Mouse (Mus musculus): Measurements from ENCODE around the gene Nap1l1.
"Not testable (repeated sequence)": the region's sequence is repeated elsewhere in the genome, so short reads cannot be mapped to it uniquely, and the experiment has no call there.

Gene Nap1l1

DNA sequence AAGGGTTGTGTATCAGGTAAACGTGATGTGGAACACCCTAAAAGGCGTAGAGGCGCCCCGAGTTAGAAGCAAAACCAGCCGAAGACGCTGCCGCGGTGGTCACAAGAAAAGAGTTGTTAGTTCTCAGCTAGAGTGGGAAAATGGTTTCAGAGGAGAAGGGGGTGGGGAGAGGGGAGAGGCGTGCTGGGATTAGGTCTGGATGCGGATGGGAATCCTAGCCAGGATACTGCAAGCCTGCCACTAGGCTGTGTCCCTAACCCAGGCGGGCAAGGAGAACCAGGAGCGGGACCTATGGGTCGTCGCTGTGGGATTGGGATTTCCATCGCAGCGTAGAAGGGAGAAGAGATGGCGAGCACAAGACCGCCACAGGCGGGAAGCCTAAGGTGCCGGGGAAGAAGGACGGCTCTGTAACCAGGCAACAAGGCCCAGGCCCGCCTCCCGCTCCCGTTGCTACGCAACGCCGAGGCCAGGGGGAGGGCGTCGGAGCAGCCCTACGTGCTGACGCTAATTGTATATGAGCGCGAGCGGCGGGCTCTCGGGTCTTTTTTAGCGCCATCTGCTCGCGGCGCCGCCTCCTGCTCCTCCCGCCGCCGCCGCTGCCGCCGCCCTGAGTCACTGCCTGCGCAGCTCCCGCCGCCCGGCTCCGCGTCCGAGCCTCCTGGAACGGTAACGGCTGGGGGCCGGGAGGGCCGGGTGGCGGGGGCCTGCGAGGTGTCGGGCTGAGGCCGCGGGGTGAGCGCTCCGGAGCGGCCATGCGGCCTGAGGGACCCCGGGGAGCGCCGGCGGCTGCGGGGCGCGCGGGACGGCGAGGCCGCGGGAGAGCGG is at the start of gene Nap1l1:
Nap1l1 (plus strand) TSS at position 538 of the 825 bp plus-strand sequence.
- peak; percentile 97 to 99 for DNase-seq

DNA sequence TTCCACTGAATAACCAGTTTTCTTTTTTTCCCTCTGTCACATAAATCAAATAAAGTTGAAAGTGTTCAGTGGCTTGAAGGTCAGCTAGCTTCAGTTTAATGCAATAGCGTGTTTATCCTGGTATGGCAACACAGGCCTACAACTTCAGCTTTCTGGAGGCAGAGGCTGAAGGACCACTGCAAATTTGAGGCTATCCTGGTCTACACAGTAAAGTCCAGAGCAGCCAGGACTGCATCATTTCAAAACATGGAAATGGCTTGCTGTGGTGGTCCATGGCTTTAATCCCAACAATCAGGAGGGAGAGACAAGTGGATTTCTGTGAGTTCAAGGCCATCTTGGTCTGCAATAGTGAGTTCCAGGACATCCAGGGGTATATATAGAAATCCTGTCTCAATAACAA is 46.5 kb upstream of the Nap1l1 start:
- no peak for DNase-seq

DNA sequence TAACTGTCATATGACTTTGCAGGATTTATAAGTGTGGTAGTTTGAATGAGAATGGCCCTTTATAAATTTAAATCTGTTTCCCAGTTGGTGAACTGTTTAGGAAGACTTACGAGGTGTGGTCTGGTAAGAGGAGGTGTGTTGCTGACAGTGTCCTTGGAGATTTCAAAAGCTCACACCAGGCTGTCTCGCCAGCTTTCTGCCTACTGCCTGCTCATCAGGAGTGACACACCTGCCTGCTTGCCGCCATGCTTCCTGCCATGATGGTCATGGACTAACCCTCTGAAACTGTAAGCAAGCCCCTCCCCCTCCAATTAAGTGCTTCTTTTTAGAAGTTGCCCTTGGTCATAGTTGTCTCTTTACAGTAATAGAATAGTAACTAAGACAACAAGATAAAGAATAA is 39.5 kb upstream of the Nap1l1 start:
- no peak for DNase-seq

DNA sequence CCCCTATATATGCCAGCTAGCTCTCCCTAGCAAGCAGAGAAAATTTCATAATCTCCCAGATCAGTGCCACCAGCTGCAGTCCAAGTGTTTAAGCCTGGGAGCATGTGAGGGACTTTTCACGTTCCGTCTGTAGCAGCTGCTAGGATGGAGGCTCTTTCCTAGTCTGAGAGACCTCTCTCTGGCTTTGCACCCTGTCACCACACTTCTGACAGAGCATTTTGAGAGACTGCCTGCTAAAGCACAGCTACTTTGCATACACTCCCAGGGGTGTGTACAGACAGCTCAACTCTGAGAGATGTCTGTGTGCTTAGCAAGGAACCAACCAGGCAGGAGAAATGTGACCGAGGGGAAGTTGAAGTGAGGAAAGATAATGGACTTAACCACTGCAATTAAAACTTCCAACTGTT is 32.0 kb upstream of the Nap1l1 start:
- DNase-seq = no peak

DNA sequence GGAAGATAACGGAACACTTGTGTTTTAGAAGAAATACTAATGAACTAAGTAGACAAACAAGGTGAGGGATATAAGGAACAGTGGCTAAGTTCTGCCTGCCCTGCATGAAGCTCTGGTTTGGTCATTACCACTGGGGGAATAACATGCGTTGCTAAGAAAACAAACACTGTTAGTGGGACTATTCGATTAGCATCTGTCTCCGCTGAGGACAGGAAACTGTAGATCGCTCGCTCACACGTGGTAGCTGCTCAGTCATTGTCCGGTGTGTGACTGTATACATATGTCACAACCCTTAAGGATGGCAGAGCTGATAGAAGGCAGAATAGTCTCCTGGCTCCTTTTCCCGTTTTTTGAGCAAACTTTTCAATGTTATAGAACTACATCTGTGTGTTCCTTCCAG is 28.8 kb upstream of the Nap1l1 start:
- DNase-seq = no peak

DNA sequence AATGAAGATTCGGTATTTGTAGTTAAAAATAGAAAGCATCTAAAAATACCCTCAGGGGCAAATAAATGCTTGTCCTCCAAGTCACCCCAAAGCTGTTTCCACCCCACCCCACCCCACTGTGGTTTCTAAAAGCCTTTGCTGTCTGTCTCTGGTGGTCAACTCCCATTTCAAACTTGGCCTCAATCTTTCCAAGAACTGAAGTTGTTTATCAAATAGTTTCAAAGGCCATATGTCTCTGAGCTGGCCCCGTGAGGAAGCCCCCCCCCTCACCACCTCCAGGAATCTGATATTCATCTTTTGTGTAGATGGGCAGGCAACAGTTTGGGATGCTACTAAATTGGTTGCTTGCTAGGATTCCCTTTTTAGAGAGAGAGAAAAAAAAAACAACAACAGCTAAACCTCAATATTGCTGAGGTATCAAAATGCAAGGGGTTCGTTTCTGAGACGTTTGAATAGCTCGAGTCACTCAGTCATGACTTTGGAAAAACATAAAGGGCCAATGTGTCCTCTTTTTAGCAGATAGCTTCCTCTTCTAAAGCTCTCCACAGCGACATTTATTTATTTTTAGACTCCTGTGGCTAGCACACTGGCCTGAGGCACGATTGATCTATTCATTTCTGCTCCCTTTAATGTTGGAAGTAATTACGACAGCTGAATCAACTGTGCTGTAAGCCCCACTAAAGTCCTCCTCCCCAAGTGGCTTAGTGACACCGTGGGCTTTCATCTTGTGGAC is 26.9 kb upstream of the Nap1l1 start:
- DNase-seq = no peak

DNA sequence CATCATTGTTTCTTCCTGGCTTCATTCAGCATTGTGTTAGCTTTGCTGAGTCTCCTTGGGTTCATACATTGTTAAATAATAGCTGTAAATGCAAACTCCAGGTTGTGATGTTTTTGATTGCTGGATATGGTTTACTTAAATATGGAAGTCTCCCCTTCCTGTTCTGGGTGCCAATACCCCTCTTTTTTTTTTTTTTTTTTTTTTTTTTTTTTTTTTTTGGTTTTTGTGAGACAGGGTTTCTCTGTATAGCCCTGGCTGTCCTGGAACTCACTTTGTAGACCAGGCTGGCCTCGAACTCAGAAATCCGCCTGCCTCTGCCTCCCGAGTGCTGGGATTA is 26.4 kb upstream of the Nap1l1 start:
- DNase-seq = not testable (repeated sequence)

DNA sequence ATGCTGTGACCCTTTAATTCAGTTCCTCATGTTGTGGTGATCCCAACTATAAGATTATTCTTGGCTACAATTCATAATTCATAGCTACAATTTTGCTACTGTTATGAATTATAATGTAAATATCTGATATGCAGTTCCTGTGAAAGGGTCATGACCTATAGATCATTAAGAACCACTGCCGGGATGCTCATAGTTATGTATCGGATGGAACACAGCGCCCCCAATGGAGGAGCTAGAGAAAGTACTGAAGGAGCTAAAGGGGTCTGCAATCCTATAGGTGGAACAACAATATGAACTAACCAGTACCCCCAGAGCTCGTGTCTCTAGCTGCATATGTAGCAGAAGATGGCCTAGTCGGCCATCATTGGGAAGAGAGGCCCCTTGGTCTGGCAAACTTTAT is 23.4 kb upstream of the Nap1l1 start:
- not testable (repeated sequence) for DNase-seq

DNA sequence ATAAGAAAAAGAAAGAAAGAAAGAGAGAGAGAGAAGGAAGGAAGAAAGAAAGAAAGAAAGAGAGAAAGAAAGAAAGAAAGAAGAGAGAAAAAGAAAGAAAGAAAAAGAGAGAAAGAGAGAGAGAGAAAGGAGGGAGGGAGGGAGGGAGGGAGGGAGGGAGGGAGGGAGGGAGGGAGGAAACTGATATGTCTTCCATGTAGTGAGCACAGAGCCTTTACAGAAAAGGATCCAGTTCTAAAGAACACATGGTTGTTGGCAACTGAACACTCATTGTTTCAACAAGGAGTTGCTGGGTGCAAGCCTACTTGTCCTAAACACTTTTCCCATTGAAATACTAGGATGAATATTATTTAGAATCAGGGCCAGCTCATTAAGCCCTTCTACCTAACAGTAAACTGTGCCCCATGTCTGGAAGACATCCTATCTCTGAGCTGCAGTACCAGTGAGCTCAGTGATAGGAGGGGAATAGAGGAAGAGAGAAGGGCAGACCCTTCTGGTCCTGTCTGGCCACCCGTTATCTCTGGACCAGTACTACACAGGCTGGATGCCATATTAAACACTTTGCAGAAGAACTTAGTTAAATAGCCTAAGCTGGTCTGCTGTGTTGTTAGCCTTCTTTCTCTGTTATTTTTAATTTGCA is 21.2 kb upstream of the Nap1l1 start:
- no peak for DNase-seq

DNA sequence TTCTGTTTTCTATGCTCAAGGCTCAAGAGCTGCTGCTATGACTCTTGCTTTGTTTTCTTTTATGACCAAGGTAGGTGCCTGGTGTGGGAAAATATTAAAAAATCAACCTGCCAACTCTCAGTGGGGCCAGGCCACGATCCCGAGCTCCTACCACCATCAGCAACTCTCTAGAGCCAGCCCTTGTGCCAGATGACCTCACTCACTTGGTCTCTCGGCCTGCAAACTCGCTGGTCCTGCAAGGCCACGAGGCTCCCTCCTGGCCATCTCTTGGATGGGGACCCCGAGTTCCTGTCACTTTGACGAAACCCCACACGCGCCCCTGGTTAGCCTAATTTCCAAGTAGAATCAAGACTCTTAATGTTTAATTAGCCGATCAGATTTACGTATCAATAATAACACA is 20.6 kb upstream of the Nap1l1 start:
- DNase-seq = no peak

DNA sequence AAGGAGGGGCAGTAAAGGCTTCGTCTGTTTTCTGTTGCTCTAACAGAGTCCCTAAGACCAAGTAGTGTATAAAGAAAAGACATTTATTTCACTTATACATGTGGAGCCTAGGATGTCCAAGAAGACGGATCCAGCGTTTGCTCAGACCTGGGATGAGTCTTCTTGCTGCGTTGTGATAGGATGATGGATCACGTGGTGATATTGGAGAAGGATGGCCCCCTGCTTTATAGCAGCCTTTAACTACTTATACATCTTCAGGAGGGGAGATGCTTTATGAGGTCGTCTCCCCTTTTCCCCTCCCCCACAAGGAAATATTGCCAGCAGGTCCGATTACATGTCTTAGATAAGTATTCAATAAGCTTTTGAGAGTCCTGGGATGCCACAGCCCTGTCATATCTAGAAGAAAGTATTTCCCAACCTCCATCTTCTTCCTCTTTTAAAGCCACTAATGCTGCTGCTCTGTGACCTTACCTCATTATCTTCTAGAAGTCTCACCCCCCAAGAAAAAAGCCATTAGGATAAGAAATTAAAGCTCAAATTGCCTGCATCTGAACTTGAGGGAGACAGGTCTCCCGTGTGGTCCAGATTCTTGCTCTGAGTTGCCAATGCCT is 18.2 kb upstream of the Nap1l1 start:
- no peak for DNase-seq

DNA sequence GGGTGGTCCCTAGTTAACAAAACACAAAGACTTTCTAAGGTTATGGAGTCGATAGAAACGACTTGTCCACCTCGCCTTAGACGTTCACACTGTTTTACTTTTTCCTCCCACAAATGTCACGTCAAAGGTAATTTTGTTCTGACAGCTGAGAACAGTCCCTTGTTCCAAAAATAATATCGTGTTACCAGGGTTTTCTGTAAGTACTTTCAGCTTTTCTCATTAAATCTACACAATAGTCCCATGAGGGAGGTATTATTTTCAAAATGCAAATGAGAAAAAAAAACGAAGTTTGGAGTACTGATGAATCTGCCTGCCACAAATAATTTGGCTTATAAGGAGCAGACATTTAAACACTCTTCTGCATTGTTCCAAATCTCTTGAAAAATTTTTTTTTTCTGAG is 14.9 kb upstream of the Nap1l1 start:
- DNase-seq = no peak

DNA sequence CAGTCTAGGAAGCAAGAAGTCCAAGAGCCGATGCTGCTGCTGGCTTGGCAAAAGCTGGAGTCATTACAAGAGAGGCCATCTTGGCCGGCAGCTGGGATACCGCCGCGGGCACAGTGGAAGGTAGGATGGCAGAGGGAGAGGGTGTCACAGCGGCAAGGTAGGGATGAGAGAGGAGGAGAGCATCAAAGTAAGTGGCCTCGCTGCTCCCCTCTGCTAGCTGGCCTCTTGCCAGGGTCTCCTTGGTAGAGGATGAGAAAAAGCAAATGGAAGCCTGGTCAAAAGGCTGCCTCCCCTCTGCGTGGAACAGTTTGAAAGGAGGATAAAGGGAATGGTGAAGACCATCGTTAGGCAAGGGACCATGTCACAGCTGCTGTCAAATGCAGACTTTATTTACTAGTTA is 14.0 kb upstream of the Nap1l1 start:
- peak; percentile 71 to 74 for DNase-seq

DNA sequence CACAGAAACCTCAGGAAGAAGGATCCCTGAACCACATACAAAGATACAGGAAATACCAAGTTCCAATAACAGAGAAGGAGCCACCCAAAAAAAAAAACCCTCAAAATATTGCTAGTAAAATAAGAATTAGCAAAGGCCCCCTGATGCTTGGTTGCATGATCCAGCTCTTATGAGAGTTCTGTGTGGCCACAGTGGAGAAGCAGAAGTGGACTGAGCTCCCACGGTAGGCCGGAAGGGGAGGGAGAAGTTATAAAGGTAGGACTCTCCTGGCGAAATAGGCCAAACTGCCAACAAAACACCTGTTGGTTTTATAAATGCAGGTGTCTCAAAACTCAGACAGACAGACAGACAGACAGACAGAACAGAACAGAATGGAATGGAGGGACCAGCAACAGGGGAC is 13.1 kb upstream of the Nap1l1 start:
- no peak for DNase-seq

DNA sequence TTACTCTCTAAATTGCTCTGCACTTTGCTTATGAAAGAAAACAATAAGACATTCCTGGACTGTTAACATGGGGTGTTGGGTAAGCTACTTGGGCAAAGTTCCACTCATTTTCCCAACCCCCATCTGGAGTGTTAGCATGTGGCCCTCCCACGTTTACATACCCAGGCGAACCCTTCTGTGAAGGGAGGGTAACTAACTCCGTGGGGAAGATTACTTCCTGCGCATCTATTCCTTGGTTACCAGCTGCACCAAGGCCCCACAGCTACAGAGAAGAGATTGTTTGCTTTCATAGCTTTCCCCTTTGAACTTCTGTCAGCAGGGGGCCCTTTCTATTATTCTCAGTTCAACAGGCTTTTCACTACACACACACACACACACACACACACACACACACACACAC is 12.6 kb upstream of the Nap1l1 start:
- no peak for DNase-seq

DNA sequence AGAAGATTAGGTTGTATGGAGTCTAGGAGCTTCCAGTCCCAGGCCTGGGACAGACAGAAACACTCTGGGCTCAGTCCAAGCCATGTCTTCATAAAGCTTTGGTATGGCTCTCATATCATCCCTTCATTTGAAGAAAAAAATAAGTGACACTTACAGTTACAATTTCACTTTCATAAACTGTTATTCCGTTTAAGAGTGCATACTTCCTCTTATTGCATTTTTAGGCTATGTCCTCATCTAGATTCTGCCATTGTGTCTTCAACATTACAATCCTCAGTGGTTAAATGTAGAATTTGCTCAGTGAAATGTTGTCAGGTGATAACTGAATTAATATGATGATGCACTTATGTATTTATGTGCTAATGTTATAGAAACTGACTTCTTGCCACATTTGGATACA is 8.2 kb upstream of the Nap1l1 start:
- DNase-seq = no peak

DNA sequence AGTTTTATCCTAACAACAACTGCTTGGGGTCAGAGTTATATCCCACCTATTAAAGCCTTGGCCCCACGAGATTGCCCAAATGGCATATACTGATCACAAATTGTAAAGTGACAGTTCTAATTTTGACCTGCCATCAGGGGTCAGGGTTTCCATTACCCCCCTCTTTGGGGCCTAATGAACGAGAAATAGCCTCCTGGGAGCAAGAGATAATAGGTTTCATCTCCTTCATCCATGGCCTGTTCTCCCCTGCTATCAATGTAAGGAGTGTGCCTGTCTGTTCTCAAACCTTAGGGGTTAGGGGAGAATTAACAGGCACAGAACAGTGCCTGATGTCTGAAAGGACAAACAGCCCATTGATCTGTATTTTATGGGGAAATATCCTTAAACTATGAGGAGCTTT is 7.6 kb upstream of the Nap1l1 start:
- DNase-seq = no peak

DNA sequence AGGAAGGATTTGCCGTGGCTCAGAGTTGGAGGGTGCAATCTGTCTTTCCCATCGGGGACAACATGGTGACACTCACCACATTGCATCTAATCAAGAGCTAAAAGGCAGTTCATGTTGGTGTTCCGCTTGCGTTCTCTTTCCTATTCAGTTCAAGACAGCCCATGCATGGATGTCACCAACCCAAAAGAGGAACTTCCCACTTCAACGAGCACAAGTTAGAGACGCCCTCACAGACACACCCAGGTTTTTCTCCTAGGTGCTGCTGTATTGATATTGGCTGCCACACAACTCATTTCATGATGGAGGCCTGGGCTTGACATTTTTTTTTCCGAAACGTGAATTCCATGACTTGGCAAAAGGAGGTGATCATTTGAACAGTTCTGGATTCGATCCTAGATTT is 1.9 kb upstream of the Nap1l1 start:
- DNase-seq = no peak

DNA sequence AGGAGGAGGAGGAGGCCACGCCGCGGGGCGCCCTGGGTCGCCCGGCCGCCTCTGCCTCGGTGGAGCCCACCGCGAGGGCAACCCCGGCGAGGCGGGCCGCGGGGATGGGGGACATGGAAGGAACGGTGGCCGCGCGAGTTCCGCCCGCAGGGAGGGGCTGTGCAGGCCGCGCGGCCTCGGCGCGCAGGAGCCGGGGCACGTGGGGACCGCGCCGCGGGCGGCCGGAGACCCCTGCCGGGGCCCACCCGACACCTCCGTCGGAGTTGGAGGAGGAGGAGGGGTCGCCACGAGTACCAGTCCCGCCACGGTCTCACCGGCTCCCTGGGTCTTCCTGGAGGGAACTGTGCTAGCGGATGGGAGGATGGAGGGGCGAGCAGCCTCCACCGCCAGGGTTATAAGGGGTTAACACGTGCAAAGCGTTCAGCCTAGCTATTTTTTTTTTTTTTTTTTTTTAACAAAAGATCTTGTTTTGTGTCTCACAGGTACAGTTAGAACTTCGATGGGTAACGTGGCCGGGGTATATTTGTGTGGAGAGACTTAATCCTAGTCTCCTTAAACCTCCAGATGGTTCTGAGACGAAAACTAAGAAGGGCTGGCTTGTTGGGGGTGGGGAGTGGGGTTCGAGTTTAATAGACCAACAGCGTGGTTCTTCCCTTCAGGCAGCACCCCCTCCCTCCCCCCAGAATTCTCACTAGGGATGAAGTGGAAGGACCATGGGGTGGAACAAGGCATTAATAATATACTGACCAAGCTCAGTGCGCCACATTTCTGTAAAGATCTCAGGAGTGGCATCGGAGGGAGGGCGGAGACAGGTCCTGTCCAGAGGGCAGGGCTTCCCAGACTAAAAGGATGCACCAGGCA is 718 bp downstream of the Nap1l1 start:
- DNase-seq = peak; percentile 75 to 79

DNA sequence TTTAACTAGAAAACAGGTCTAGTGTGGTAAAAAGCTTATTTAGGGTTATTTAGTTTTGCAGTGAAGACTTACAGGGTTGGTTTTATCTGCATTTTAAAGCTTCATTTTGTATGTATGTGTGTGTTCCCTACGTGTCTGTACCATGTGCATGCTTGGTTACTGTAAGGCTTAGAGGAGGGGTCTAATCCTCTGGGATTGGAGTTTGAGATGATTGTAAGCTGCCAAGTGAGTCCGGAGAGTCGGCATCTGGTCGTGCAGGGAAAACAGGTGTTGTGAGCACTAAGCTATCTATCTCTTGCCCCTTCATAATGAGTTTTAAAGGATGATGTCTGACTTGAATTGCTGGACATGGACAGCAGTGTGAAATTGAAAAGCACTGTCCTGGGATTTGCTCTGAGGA is 3.3 kb downstream of the Nap1l1 start:
- peak; percentile 13 to 24 for DNase-seq

DNA sequence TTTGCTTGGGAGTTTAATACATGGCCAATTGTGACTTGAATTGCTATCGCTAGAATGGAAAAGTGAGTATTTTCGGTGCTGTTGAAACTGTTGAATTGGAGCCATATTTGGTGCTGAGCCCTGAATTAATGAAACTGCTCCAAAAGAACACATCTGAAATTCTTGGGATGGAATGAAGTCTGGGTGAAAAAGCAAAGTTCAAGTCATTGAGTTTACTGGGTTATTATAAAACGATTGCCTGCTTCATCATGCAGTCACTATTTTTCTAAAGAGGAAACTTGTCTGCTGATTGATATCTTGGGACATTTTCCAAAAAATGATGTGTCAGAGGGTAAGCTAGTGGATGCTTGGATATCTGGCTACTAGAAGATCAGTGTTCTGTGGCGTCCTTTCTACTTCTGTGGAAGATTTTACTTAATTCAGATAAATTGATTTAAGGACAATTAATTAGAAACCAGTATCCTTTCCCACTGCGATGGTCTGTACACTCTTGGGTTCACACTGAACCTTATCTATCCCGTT is 4.0 kb downstream of the Nap1l1 start:
- DNase-seq = no peak

DNA sequence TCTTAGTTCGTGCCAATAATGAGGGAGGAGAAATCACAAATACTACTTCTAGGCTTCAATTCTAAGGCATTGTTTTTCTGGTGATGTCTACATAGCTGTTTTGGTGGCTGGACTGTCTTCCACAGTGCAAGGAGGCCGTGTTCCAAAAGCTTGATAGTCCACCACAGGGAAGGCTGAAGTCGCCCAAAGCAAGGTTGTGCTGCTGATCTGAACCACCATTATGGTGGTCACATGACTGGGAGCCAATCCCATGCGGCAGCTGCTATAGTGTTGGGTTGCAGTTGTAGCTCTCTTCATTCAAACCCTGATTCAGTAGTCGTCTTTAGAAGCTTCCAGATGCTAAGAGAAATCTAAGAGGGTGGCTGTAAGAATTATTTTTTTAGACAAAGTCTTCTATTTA is 6.6 kb downstream of the Nap1l1 start:
- no peak for DNase-seq

Measured in cerebellum, postnatal 10 days (tissue).